ENCODE assay signal across 15 mouse cellular contexts in the genomic region with DNA sequence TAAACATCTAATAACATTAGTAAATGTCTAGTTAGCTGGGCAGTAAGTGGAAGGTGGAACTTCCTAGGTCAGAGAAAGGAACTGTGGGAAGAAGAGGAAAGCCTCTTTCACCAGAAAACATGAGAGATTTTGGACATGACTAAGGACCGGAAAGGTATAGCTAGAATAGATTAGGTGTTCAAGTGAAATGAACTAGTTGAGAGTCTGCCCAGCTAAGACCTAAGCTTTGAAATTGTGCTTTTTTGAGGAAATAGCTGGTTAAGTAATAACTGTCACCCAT.
"Had no signal": no experiment of that assay in that cellular context is flagged by ENCODE, and none has a peak within 500 bp of the region (broad histone marks: within the 10 kb centered on the region; RNA-seq: fewer than 3 reads in every experiment).

No protein-coding gene starts in this region.

- DNase-seq: cerebellum, adult 9-10 months; cerebellum, adult 9-11 months; cerebellum, postnatal 10 days; cerebellum, postnatal 14 days; cerebellum, postnatal 25 days; cerebellum, postnatal 36 days; forebrain, postnatal 0 days; gastrocnemius, adult 2 months; gastrocnemius, postnatal 10 days; gastrocnemius, postnatal 14 days; gastrocnemius, postnatal 25 days; gastrocnemius, postnatal 36 days; heart, adult 11 months; heart, adult 18-20 months; heart, adult 2 months had no signal
